ENCODE assay signal across 8 mouse cellular contexts in genomic region chr1:97661406-97662241, GRCm38 (mm10). TPM values are rescaled to one million over a fixed set of nuclear protein-coding genes. Genes with fewer than 3 reads are reported as not detected.
DNase-seq lines count a peak whose midpoint lies in the region; ATAC-seq and TF ChIP-seq lines count a peak whose summit lies in the region.

Gene D1Ertd622e (minus strand): TSS chr1:97662074.

- peaks cover 7% of the 10 kb centered on the region for H3K4me1 ChIP-seq in cerebellum, adult 2 months (ENCODE audit: control insufficient read depth, insufficient read depth, low read length)
- peaks cover 6% of the 10 kb centered on the region; the same call in 1 of the 2 replicates for H3K4me1 ChIP-seq in lung, postnatal 0 days (ENCODE audit: insufficient read depth, low read depth, low read length)

- TF ChIP-seq CTCF in cerebellum, adult 2 months (IDR thresholded peaks at IDR 0.05; ENCODE audit: borderline replicate concordance, insufficient read depth, low read depth, low read length), result no peak
- TF ChIP-seq CTCF in lung, postnatal 0 days (IDR thresholded peaks at IDR 0.05), result no peak

- peak within 1 kb of the TSS; percentile 58 for H3K9ac ChIP-seq in lung, postnatal 0 days (replicated peaks; ENCODE audit: low read depth)

- H3K9me3 ChIP-seq in lung, postnatal 0 days (ENCODE audit: low read length), result no peaks in the 10 kb centered on the region

- TF ChIP-seq EP300 in lung, postnatal 0 days (IDR thresholded peaks at IDR 0.05), result no peak

- no peaks in the 10 kb centered on the region for H3K27me3 ChIP-seq in cerebellum, adult 2 months (ENCODE audit: control insufficient read depth, insufficient read depth, low read length)
- no peaks in the 10 kb centered on the region for H3K27me3 ChIP-seq in lung, postnatal 0 days (replicated peaks; ENCODE audit: insufficient read depth, low read length)

- peak within 1 kb of the TSS; percentile 74 for H3K4me3 ChIP-seq in cerebellum, adult 2 months (replicated peaks; ENCODE audit: insufficient read depth, low read depth, low read length)
- H3K4me3 ChIP-seq in lung, postnatal 0 days (ENCODE audit: low read depth, low read length), result peak within 1 kb of the TSS; percentile 85

- peak within 1 kb of the TSS; percentile 98 for H3K4me2 ChIP-seq in lung, postnatal 0 days (replicated peaks; ENCODE audit: low read depth, low read length)

- DNase-seq in MN1 (ENCODE audit: low spot score), result peak; percentile 87
- DNase-seq in cerebellum, adult 2 months, result peak; percentile 87 to 91
- DNase-seq in forelimb bud, embryonic 11.5 days (ENCODE audit: low read depth, low spot score), result peak; percentile 49
- peak; percentile 77 for DNase-seq in heart, postnatal 4 days
- DNase-seq in layer of hippocampus, adult 9-11 months, result peak; percentile 88
- DNase-seq in lung, postnatal 0 days (ENCODE audit: low spot score), result peak; percentile 88
- DNase-seq in ovary, postnatal 14 days (ENCODE audit: low spot score), result peak; percentile 56
- DNase-seq in thymus, postnatal 10 days (ENCODE audit: low spot score in 2 of 2), result peak; percentile 67 to 72

- under 1% methylated on average over 96 of the region's 106 CpGs for WGBS in cerebellum, adult 2 months
- WGBS in lung, postnatal 0 days, result under 1% methylated on average over 58 of the region's 106 CpGs

- peak within 1 kb of the TSS; percentile 77 for H3K27ac ChIP-seq in cerebellum, adult 2 months (ENCODE audit: insufficient read depth, low read length)
- peak within 1 kb of the TSS; percentile 83 for H3K27ac ChIP-seq in lung, postnatal 0 days (ENCODE audit: low read length)

- no peaks in the 10 kb centered on the region for H3K36me3 ChIP-seq in lung, postnatal 0 days (ENCODE audit: insufficient read depth, low read length)

- ATAC-seq in lung, postnatal 0 days, result peak; percentile 94

- TF ChIP-seq POLR2A in cerebellum, adult 2 months (IDR thresholded peaks at IDR 0.05; ENCODE audit: borderline replicate concordance, insufficient read depth, low read length), result peak; percentile 23; the same call in 1 of the 2 replicates

RNA-seq across cellular contexts. Expression of gene D1Ertd622e, which starts in this region (rescaled TPM):
- polyA plus RNA-seq in cerebellum, adult 2 months (2012; rRNA removed), result 45.0 and 49.7 TPM in 2 replicates
- total RNA-seq in heart, postnatal 4 days (2021), result 1 to 10 TPM; 7.9 to 9.0 TPM
- 13.2 and 15.4 TPM in 2 replicates for polyA plus RNA-seq in lung, postnatal 0 days (2015; fragmentation: Nextera tagmentation; extraction: Ambion mirVana)

Comparison
In these comparisons a context has a peak if more than half of its experiments do, and no peak if none do; other contexts are left out.
1. Peak in every context shown above with its lines: DNase-seq, ATAC-seq, H3K4me3 ChIP-seq and H3K27ac ChIP-seq.